Mouse (Mus musculus) embryonic facial prominence, embryonic 11.5 days (tissue): ENCODE results near the gene Mkrn3. TPM values are rescaled to one million over a fixed set of nuclear protein-coding genes. Genes with fewer than 3 reads are reported as not detected.
A peak's percentile ranks its signal among the peaks of the same experiment; 100 is the strongest.

Experiments
- ATAC-seq: fragments of 200-750 bp; cut with Nextera tagmentation; replicated peaks from 2 replicates; pipeline ENCODE4 v1.8.0; 2017; ENCODE audit warnings: low read depth; ENCODE audit not compliant: insufficient number of reproducible peaks, low FRiP score, low TSS enrichment
- DNase-seq: peaks from one replicate; pipeline ENCODE4 v3.0.0-alpha.2; 2015; ENCODE audit warnings: low spot score
- H3K27ac ChIP-seq: fragments of 300-500 bp; sonication (generic); replicated peaks from 2 replicates; pipeline ENCODE4 v1.5.1; 2014; ENCODE audit warnings: mild to moderate bottlenecking, low read depth, low read length, control low read depth
- H3K27me3 ChIP-seq: fragments of 300-500 bp; sonication (generic); 2 replicates; pipeline ENCODE4 v1.6.1; 2014; ENCODE audit warnings: mild to moderate bottlenecking, low read length, moderate library complexity, mixed read lengths; ENCODE audit not compliant: control insufficient read depth, insufficient read depth
- H3K36me3 ChIP-seq: fragments of 300-500 bp; sonication (generic); replicated peaks from 2 replicates; pipeline ENCODE4 v1.6.1; 2014; ENCODE audit warnings: low read depth, mild to moderate bottlenecking, low read length, moderate library complexity, mixed read lengths; ENCODE audit not compliant: control insufficient read depth, insufficient read depth
- H3K4me1 ChIP-seq: fragments of 300-500 bp; sonication (generic); 2 replicates; pipeline ENCODE4 v1.6.1; 2014; ENCODE audit warnings: low read length, mixed read lengths; ENCODE audit not compliant: control insufficient read depth, insufficient read depth
- H3K4me2 ChIP-seq: fragments of 300-500 bp; sonication (generic); 2 replicates; pipeline ENCODE4 v1.6.1; 2014; ENCODE audit warnings: low read depth, mild to moderate bottlenecking, control low read depth, low read length, moderate library complexity
- H3K4me3 ChIP-seq: fragments of 300-500 bp; sonication (generic); 2 replicates; pipeline ENCODE4 v1.5.1; 2014; ENCODE audit warnings: low read depth, low read length, control low read depth
- H3K9ac ChIP-seq: fragments of 300-500 bp; sonication (generic); replicated peaks from 2 replicates; pipeline ENCODE4 v1.6.1; 2014; ENCODE audit warnings: mild to moderate bottlenecking, control low read depth, low read length
- H3K9me3 ChIP-seq: fragments of 300-500 bp; sonication (generic); replicated peaks from 2 replicates; pipeline ENCODE4 v1.6.1; 2016; ENCODE audit warnings: mild to moderate bottlenecking, low read length, inconsistent platforms, mixed read lengths; ENCODE audit not compliant: control insufficient read depth
- WGBS: fragments of 180-500 bp; shearing (Covaris S2); extraction: QIAGEN DNeasy Blood & Tissue Kit; methylation state at CpG from one replicate; pipeline ENCODE4 v1.1.7; 2014; 5-methylcytosine and 5-hydroxymethylcytosine counted together
- polyA plus RNA-seq: library from polyadenylated mRNA; unstranded; fragments of >200 nt; fragmentation: Nextera tagmentation; extraction: Ambion mirVana; gene quantifications from 2 replicates; pipeline ENCODE4 v1.2.1, GENCODE M21; 2014

The Mkrn3 gene
- polyA plus RNA-seq, 1 experiment from 2014 or later, result 10.7 TPM

GRCm38 (mm10) chr7:62376510-62377304 is 43.2 kb downstream of the Mkrn3 start, which contains the start of gene Magel2:
TSS of gene Magel2 (plus strand) at chr7:62377010.
- Histone ChIP-seq H3K4me2 (peak within 1 kb of the TSS; percentile 64), H3K9ac (peak within 1 kb of the TSS; percentile 63), H3K27ac (0 out of 2 replicates have a peak within 1 kb of the TSS, but pooled peaks have one; percentile 10), H3K27me3 (no peaks in the 10 kb centered on the region), H3K9me3 (no peaks in the 10 kb centered on the region), H3K4me3 (peak within 1 kb of the TSS; percentile 48), H3K4me1 (no peaks in the 10 kb centered on the region), H3K36me3 (no peaks in the 10 kb centered on the region)
- ATAC-seq (peak; percentile 87), DNase-seq (peak; percentile 75)
- 21% methylated on average over 31 of the region's 31 CpGs for WGBS

- H3K4me2 ChIP-seq, result no peak overlapping the region
- H3K27me3 ChIP-seq, result no peaks in the 10 kb centered on the region
- no peaks in the 10 kb centered on the region for H3K9me3 ChIP-seq
- ATAC-seq (no peak), DNase-seq (peak; percentile 77)
- H3K27ac ChIP-seq, result no peak overlapping the region
- H3K36me3 ChIP-seq, result no peaks in the 10 kb centered on the region
- H3K4me1 ChIP-seq, result no peaks in the 10 kb centered on the region
- H3K4me3 ChIP-seq, result no peak overlapping the region
- no peak overlapping the region for H3K9ac ChIP-seq
- 40% methylated on average over 4 of the region's 4 CpGs for WGBS
Measured at GRCm38 (mm10) chr7:62375658-62376057, 44.3 kb downstream of the Mkrn3 start.

Other genes with a start within 250 kb of the Mkrn3 start
- gene Ndn, start 73.6 kb downstream of the Mkrn3 start, polyA plus RNA-seq, result 133 and 148 TPM in 2 replicates
- 8.6 and 8.8 TPM in 2 replicates for gene Magel2, start 43.1 kb downstream of the Mkrn3 start, polyA plus RNA-seq
- 48.5 and 49.7 TPM in 2 replicates for gene Peg12, start 44.4 kb upstream of the Mkrn3 start, polyA plus RNA-seq